Mouse (Mus musculus): ENCODE measurements around the gene Slc7a1. TPM values are rescaled to one million over a fixed set of nuclear protein-coding genes. Genes with fewer than 3 reads are reported as not detected.

Gene Slc7a1
- total RNA-seq, 4 experiments from 2014 or later = 22.9 to 24.3 (median 23.5) TPM

- no peak for DNase-seq (ENCODE audit: low spot score in 2 of 2)
These were observed 29.1 kb downstream of the Slc7a1 start for GRCm38 (mm10) chr5:148370624-148371023.

- DNase-seq (ENCODE audit: low spot score in 2 of 2) = no peak
These were observed 30.5 kb downstream of the Slc7a1 start for GRCm38 (mm10) chr5:148369178-148369577.

- no peak for DNase-seq (ENCODE audit: low spot score in 2 of 2)
These were observed 31.9 kb downstream of the Slc7a1 start for GRCm38 (mm10) chr5:148367816-148368215.

- no peak for DNase-seq (ENCODE audit: low spot score in 2 of 2)
These were observed 33.2 kb downstream of the Slc7a1 start for GRCm38 (mm10) chr5:148366455-148366854.

GRCm38 (mm10) chr5:148363441-148364113, 36.1 kb downstream of the Slc7a1 start:
- DNase-seq (ENCODE audit: low spot score in 2 of 2) = no peak

- no peak for DNase-seq (ENCODE audit: low spot score in 2 of 2)
These were observed 37.4 kb downstream of the Slc7a1 start for GRCm38 (mm10) chr5:148362296-148362695.

- DNase-seq (ENCODE audit: low spot score in 2 of 2) = no peak
These were observed 38.0 kb downstream of the Slc7a1 start for GRCm38 (mm10) chr5:148361759-148362010.

GRCm38 (mm10) chr5:148360922-148361758, 38.6 kb downstream of the Slc7a1 start:
- DNase-seq (ENCODE audit: low spot score in 2 of 2) = no peak

- no peak for DNase-seq (ENCODE audit: low spot score in 2 of 2)
These were observed 40.6 kb downstream of the Slc7a1 start for GRCm38 (mm10) chr5:148359131-148359530.

GRCm38 (mm10) chr5:148357168-148357567, 42.5 kb downstream of the Slc7a1 start:
- DNase-seq (ENCODE audit: low spot score in 2 of 2) = no peak

GRCm38 (mm10) chr5:148355822-148356221, 43.9 kb downstream of the Slc7a1 start:
- no peak for DNase-seq (ENCODE audit: low spot score in 2 of 2)

GRCm38 (mm10) chr5:148354536-148354935, 45.2 kb downstream of the Slc7a1 start:
- DNase-seq (ENCODE audit: low spot score in 2 of 2) = no peak

GRCm38 (mm10) chr5:148353429-148353828, 46.3 kb downstream of the Slc7a1 start:
- no peak for DNase-seq (ENCODE audit: low spot score in 2 of 2)

GRCm38 (mm10) chr5:148349327-148350011, 50.2 kb downstream of the Slc7a1 start:
- peak in 1 of 2 experiments; percentile 26 for DNase-seq (ENCODE audit: low spot score in 2 of 2)

- DNase-seq (ENCODE audit: low spot score in 2 of 2) = no peak
These were observed 51.6 kb downstream of the Slc7a1 start for GRCm38 (mm10) chr5:148348153-148348552.

GRCm38 (mm10) chr5:148346543-148346942, 53.2 kb downstream of the Slc7a1 start:
- no peak for DNase-seq (ENCODE audit: low spot score in 2 of 2)

GRCm38 (mm10) chr5:148344374-148344773, 55.3 kb downstream of the Slc7a1 start:
- no peak for DNase-seq (ENCODE audit: low spot score in 2 of 2)

- DNase-seq (ENCODE audit: low spot score in 2 of 2) = peak; percentile 25
These were observed 57.5 kb downstream of the Slc7a1 start for GRCm38 (mm10) chr5:148342061-148342741.

GRCm38 (mm10) chr5:148339126-148339525, 60.6 kb downstream of the Slc7a1 start:
- DNase-seq (ENCODE audit: low spot score in 2 of 2) = no peak

- DNase-seq (ENCODE audit: low spot score in 2 of 2) = peak; percentile 50 to 66
These were observed 67.1 kb downstream of the Slc7a1 start for GRCm38 (mm10) chr5:148332622-148332974.

GRCm38 (mm10) chr5:148331926-148332621, 67.6 kb downstream of the Slc7a1 start:
- no peak for DNase-seq (ENCODE audit: low spot score in 2 of 2)
